In the genomic region with DNA sequence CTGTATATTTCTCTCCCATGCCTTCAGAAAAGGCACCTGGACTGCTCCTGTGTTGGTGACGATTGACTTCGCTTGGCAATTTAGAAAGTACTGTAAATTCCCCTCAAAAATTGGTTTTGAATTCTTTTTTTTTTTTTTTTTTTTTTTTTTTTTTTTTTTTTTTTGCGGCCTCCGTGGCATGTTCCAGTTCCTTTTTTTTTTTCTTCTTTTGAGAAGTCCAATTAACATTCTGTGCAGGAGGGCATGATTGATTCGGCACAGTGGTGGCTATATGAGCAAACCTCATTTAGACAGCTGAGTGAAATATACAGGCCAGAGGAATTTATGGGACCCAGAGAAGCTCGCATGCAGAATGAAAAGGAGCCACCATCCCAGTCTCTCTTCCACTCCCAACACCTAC, we compare ENCODE assay signal across 23 mouse cellular contexts.
A peak's percentile ranks its signal among the peaks of the same experiment; 100 is the strongest.
DNase-seq lines count a peak whose midpoint lies in the region; ATAC-seq and TF ChIP-seq lines count a peak whose summit lies in the region.
"Had no signal": no experiment of that assay in that cellular context is flagged by ENCODE, and none has a peak within 500 bp of the region (broad histone marks: within the 10 kb centered on the region; RNA-seq: fewer than 3 reads in every experiment).

No protein-coding gene starts in this region.

- H3K4me3 ChIP-seq in forebrain, embryonic 14.5 days (ENCODE audit: low read depth, low read length): no peak overlapping the region
- no peak overlapping the region for H3K4me3 ChIP-seq in forebrain, postnatal 0 days (ENCODE audit: low read depth, low read length)
- no peak overlapping the region for H3K4me3 ChIP-seq in CH12.LX (replicated peaks in 1 of 3; ENCODE audit: low read depth in 2 of 3, low read length in 2 of 3, poor library complexity in 1 of 3)
- H3K4me3 ChIP-seq in bone marrow macrophage, adult 2 months (ENCODE audit: insufficient read depth, low read length): 0 out of 2 replicates have a peak overlapping the region, but pooled peaks have one; percentile 11
- H3K4me3 ChIP-seq in kidney, embryonic 15.5 days (replicated peaks): no peak overlapping the region
- H3K4me3 ChIP-seq: embryonic facial prominence, embryonic 10.5 days; forebrain, embryonic 13.5 days; heart, adult 2 months; heart, embryonic 15.5 days; hindbrain, embryonic 10.5 days; intestine, embryonic 15.5 days had no signal

- no peak for TF ChIP-seq CTCF in forebrain, postnatal 0 days (IDR thresholded peaks at IDR 0.05; ENCODE audit: low read depth)
- TF ChIP-seq CTCF in CH12.LX (conservative IDR thresholded peaks at IDR 0.05 in 1 of 2, IDR thresholded peaks at IDR 0.05 in 1 of 2; ENCODE audit: low read depth in 2 of 2, low read length in 2 of 2): no peak
- TF ChIP-seq CTCF in bone marrow macrophage, adult 2 months (IDR thresholded peaks at IDR 0.05; ENCODE audit: low read depth, low read length): no peak

- no peak for ATAC-seq in forebrain, embryonic 14.5 days
- no peak for ATAC-seq in forebrain, postnatal 0 days
- no peak for ATAC-seq in kidney, embryonic 15.5 days (replicated peaks; ENCODE audit: low FRiP score)
- ATAC-seq: CD4-positive, CD25-positive, alpha-beta regulatory T cell, adult 4 months; forebrain, embryonic 13.5 days; intestine, embryonic 15.5 days had no signal

- H3K36me3 ChIP-seq in forebrain, embryonic 14.5 days (ENCODE audit: control insufficient read depth, insufficient read depth, low read length): no peaks in the 10 kb centered on the region
- no peaks in the 10 kb centered on the region for H3K36me3 ChIP-seq in forebrain, postnatal 0 days (ENCODE audit: insufficient read depth)
- no peaks in the 10 kb centered on the region for H3K36me3 ChIP-seq in CH12.LX (replicated peaks in 1 of 2; ENCODE audit: control insufficient read depth in 1 of 2, insufficient read depth in 1 of 2, low read length in 1 of 2)
- H3K36me3 ChIP-seq in kidney, embryonic 15.5 days: no peaks in the 10 kb centered on the region
- H3K36me3 ChIP-seq: embryonic facial prominence, embryonic 10.5 days; heart, embryonic 15.5 days; hindbrain, embryonic 10.5 days; intestine, embryonic 15.5 days had no signal

- no peak for TF ChIP-seq POLR2A in CH12.LX (IDR thresholded peaks at IDR 0.05; ENCODE audit: low read depth, low read length)
- no peak for TF ChIP-seq POLR2A in bone marrow macrophage, adult 2 months (IDR thresholded peaks at IDR 0.05; ENCODE audit: borderline replicate concordance, low read depth, low read length)

- peak; percentile 13 for DNase-seq in forebrain, embryonic 14.5 days (ENCODE audit: low spot score)
- no peak for DNase-seq in forebrain, postnatal 0 days
- peak; percentile 59 for DNase-seq in CH12.LX (ENCODE audit: extremely low read depth)
- DNase-seq in retina, embryonic 14.5 days (ENCODE audit: low spot score): peak; percentile 44
- DNase-seq in right cerebral cortex, postnatal 14 days: no peak
- DNase-seq: adrenal gland, adult 8-10 months; adrenal gland, postnatal 36 days; B cell, adult 2 months; cerebellum, adult 11-12 months; cerebellum, adult 9-10 months; cerebellum, postnatal 25 days; gastrocnemius, postnatal 10 days; heart, adult 2 months; heart, postnatal 14 days had no signal

- 40% methylated on average over 6 of the region's 6 CpGs for WGBS in forebrain, embryonic 14.5 days
- 33% methylated on average over 6 of the region's 6 CpGs for WGBS in forebrain, postnatal 0 days
- WGBS in kidney, embryonic 15.5 days: 72% methylated on average over 6 of the region's 6 CpGs

- dilution Hi-C loops in CH12.LX (cut with MboI; ENCODE audit: extremely low pct_ligation_motif_present, extremely low pct_unique_long_range_greater_than_20kb, low sequenced_read_pairs): no loop called here

- H3K9ac ChIP-seq in forebrain, embryonic 14.5 days (ENCODE audit: low read length): no peak overlapping the region
- no peak overlapping the region for H3K9ac ChIP-seq in forebrain, postnatal 0 days
- no peak overlapping the region for H3K9ac ChIP-seq in CH12.LX (ENCODE audit: insufficient read depth, low read depth)
- H3K9ac ChIP-seq in kidney, embryonic 15.5 days: no peak overlapping the region
- H3K9ac ChIP-seq: forebrain, embryonic 13.5 days; heart, embryonic 15.5 days; intestine, embryonic 15.5 days had no signal

- no peaks in the 10 kb centered on the region for H3K79me2 ChIP-seq in CH12.LX (replicated peaks; ENCODE audit: control insufficient read depth, extremely low read depth, insufficient read depth, poor library complexity, severe bottlenecking)

- H3K27me3 ChIP-seq in forebrain, embryonic 14.5 days (replicated peaks; ENCODE audit: control insufficient read depth, insufficient read depth, low read length): no peaks in the 10 kb centered on the region
- H3K27me3 ChIP-seq in forebrain, postnatal 0 days (ENCODE audit: insufficient read depth, low read length): no peaks in the 10 kb centered on the region
- H3K27me3 ChIP-seq in CH12.LX (replicated peaks): no peaks in the 10 kb centered on the region
- H3K27me3 ChIP-seq in kidney, embryonic 15.5 days: peaks cover 14% of the 10 kb centered on the region; the same call in 1 of the 2 replicates
- H3K27me3 ChIP-seq: heart, embryonic 15.5 days; intestine, embryonic 15.5 days had no signal

- H3K27ac ChIP-seq in forebrain, embryonic 14.5 days (ENCODE audit: low read depth, low read length): no peak overlapping the region
- no peak overlapping the region for H3K27ac ChIP-seq in forebrain, postnatal 0 days (ENCODE audit: low read depth, low read length)
- no peak overlapping the region for H3K27ac ChIP-seq in CH12.LX (ENCODE audit: insufficient read depth, low read depth)
- no peak overlapping the region for H3K27ac ChIP-seq in bone marrow macrophage, adult 2 months (ENCODE audit: insufficient read depth, low read depth, low read length)
- H3K27ac ChIP-seq in kidney, embryonic 15.5 days: no peak overlapping the region
- H3K27ac ChIP-seq: embryonic facial prominence, embryonic 10.5 days; forebrain, embryonic 13.5 days; heart, adult 2 months; heart, embryonic 15.5 days; intestine, embryonic 15.5 days had no signal

- peak; percentile 95 for TF ChIP-seq EP300 in CH12.LX (IDR thresholded peaks at IDR 0.05; ENCODE audit: low read length)

- no peak for TF ChIP-seq RAD21 in CH12.LX (IDR thresholded peaks at IDR 0.05; ENCODE audit: low read depth, low read length)

- in situ Hi-C loops in CH12.LX (cut with MboI; ENCODE audit: low pct_ligation_motif_present, low pct_unique_long_range_greater_than_20kb, low sequenced_read_pairs): no loop called here

- H3K4me2 ChIP-seq in forebrain, embryonic 14.5 days (ENCODE audit: low read length): no peak overlapping the region
- no peak overlapping the region for H3K4me2 ChIP-seq in forebrain, postnatal 0 days (ENCODE audit: low read depth)
- peak overlapping the region; percentile 33 for H3K4me2 ChIP-seq in CH12.LX (ENCODE audit: insufficient read depth, low read depth, poor library complexity, severe bottlenecking)
- H3K4me2 ChIP-seq in kidney, embryonic 15.5 days: no peak overlapping the region
- H3K4me2 ChIP-seq: forebrain, embryonic 13.5 days; heart, embryonic 11.5 days; heart, embryonic 15.5 days; intestine, embryonic 15.5 days had no signal

- no peaks in the 10 kb centered on the region for H3K9me3 ChIP-seq in forebrain, embryonic 14.5 days (replicated peaks; ENCODE audit: control insufficient read depth, low read length)
- H3K9me3 ChIP-seq in forebrain, postnatal 0 days (ENCODE audit: low read length): no peaks in the 10 kb centered on the region
- H3K9me3 ChIP-seq in CH12.LX (replicated peaks; ENCODE audit: low read length): no peaks in the 10 kb centered on the region
- H3K9me3 ChIP-seq in kidney, embryonic 15.5 days (replicated peaks): no peaks in the 10 kb centered on the region
- H3K9me3 ChIP-seq: embryonic facial prominence, embryonic 10.5 days; forebrain, embryonic 13.5 days; heart, embryonic 15.5 days; hindbrain, embryonic 10.5 days; intestine, embryonic 15.5 days had no signal

- H3K4me1 ChIP-seq in forebrain, embryonic 14.5 days (ENCODE audit: control insufficient read depth, insufficient read depth, low read length): no peaks in the 10 kb centered on the region; the same call in 1 of the 2 replicates
- no peaks in the 10 kb centered on the region for H3K4me1 ChIP-seq in forebrain, postnatal 0 days (ENCODE audit: insufficient read depth)
- peaks cover 14 to 56% of the 10 kb centered on the region in 2 experiments for H3K4me1 ChIP-seq in CH12.LX (ENCODE audit: control insufficient read depth in 1 of 2, insufficient read depth in 2 of 2)
- peaks cover 7% of the 10 kb centered on the region for H3K4me1 ChIP-seq in bone marrow macrophage, adult 2 months (ENCODE audit: control insufficient read depth, insufficient read depth, low read length)
- peaks cover 4% of the 10 kb centered on the region; the same call in 1 of the 2 replicates for H3K4me1 ChIP-seq in kidney, embryonic 15.5 days
- H3K4me1 ChIP-seq: embryonic facial prominence, embryonic 10.5 days; heart, embryonic 15.5 days; intestine, embryonic 15.5 days had no signal

TF ChIP-seq in CH12.LX, 34 proteins besides CTCF, POLR2A, EP300 and RAD21 (continues in another document):
- TF ChIP-seq MEF2A (IDR thresholded peaks at IDR 0.05; ENCODE audit: borderline replicate concordance, low read depth, low read length): 0 out of 2 replicates have a peak, but pooled peaks have one; percentile 46
- TF ChIP-seq ZNF384 (IDR thresholded peaks at IDR 0.05; ENCODE audit: low read depth, low read length): peak; percentile 100
- no peak for TF ChIP-seq ZMIZ1 (IDR thresholded peaks at IDR 0.05; ENCODE audit: low read depth, low read length)
- TF ChIP-seq MXI1 (IDR thresholded peaks at IDR 0.05; ENCODE audit: low read depth, low read length): no peak; the same call in 1 of the 2 replicates
- TF ChIP-seq KAT2A (IDR thresholded peaks at IDR 0.05; ENCODE audit: insufficient replicate concordance, low read length): no peak
- TF ChIP-seq RCOR1 (conservative IDR thresholded peaks at IDR 0.05; ENCODE audit: low read depth, low read length): peak; percentile 92
- no peak for TF ChIP-seq POLR2AphosphoS2 (IDR thresholded peaks at IDR 0.05; ENCODE audit: low read depth, low read length)
- no peak for TF ChIP-seq PAX5 (IDR thresholded peaks at IDR 0.05; ENCODE audit: low read length)
- 0 out of 2 replicates have a peak, but pooled peaks have one; percentile 52 for TF ChIP-seq MYC (IDR thresholded peaks at IDR 0.05; ENCODE audit: low read depth, low read length)
- TF ChIP-seq SIN3A (IDR thresholded peaks at IDR 0.05; ENCODE audit: low read length): peak; percentile 71; the same call in 1 of the 2 replicates
- TF ChIP-seq TBP (conservative IDR thresholded peaks at IDR 0.05; ENCODE audit: low read depth, low read length): no peak
- peak; percentile 75 for TF ChIP-seq JUND (conservative IDR thresholded peaks at IDR 0.05; ENCODE audit: low read depth, low read length)
- TF ChIP-seq USF1 (IDR thresholded peaks at IDR 0.05; ENCODE audit: low read depth, low read length): no peak
- no peak for TF ChIP-seq MAX (IDR thresholded peaks at IDR 0.05; ENCODE audit: low read length)
- no peak for TF ChIP-seq CHD1 (IDR thresholded peaks at IDR 0.05; ENCODE audit: low read depth, low read length)
- TF ChIP-seq MAFK (IDR thresholded peaks at IDR 0.05; ENCODE audit: insufficient replicate concordance, low read length): 0 out of 2 replicates have a peak, but pooled peaks have one; percentile 59
- TF ChIP-seq ZC3H11A (IDR thresholded peaks at IDR 0.05; ENCODE audit: low read depth, low read length): no peak

Comparison
In these comparisons a context has a peak if more than half of its experiments do, and no peak if none do; other contexts are left out.
1. DNase-seq: peak in forebrain, embryonic 14.5 days (single experiment), CH12.LX (single experiment) and retina, embryonic 14.5 days (single experiment); none in forebrain, postnatal 0 days (single experiment) and right cerebral cortex, postnatal 14 days (single experiment).